In genomic region chr6:4407748-4408147, GRCm38 (mm10) we compare ENCODE assay signal across 9 mouse cellular contexts.
DNase-seq lines count a peak whose midpoint lies in the region; ATAC-seq lines count a peak whose summit lies in the region.
"Had no signal": no experiment of that assay in that cellular context is flagged by ENCODE, and none has a peak within 500 bp of the region (broad histone marks: within the 10 kb centered on the region; RNA-seq: fewer than 3 reads in every experiment).

No protein-coding gene starts in this region.

- H3K27me3 ChIP-seq in heart, embryonic 12.5 days (replicated peaks) = no peaks in the 10 kb centered on the region

- H3K36me3 ChIP-seq in heart, embryonic 12.5 days = no peaks in the 10 kb centered on the region

- H3K27ac ChIP-seq in heart, embryonic 12.5 days (ENCODE audit: poor library complexity, severe bottlenecking) = no peak overlapping the region

- H3K9ac ChIP-seq in heart, embryonic 12.5 days = no peak overlapping the region

- WGBS in heart, embryonic 12.5 days = 41% methylated on average over 3 of the region's 3 CpGs

- H3K4me3 ChIP-seq in heart, embryonic 12.5 days = no peak overlapping the region
- H3K4me3 ChIP-seq: myocyte had no signal

- no peak for ATAC-seq in heart, embryonic 12.5 days (ENCODE audit: insufficient number of reproducible peaks, low FRiP score)

- intact Hi-C loops in left cerebral cortex, postnatal 36 days (cut with DNase I) = no loop called here

- DNase-seq in heart, adult 8-10 months (ENCODE audit: low spot score) = peak; percentile 21
- DNase-seq in thymus, postnatal 14 days = peak; percentile 30
- DNase-seq in thymus, postnatal 4 days = no peak
- peak; percentile 37 for DNase-seq in embryo, embryonic 11.5 days (ENCODE audit: low read depth, low spot score)
- no peak for DNase-seq in urinary bladder, postnatal 10 days (ENCODE audit: low spot score)
- DNase-seq in spleen, postnatal 4 days (ENCODE audit: low spot score in 2 of 2) = no peak
- DNase-seq in left cerebral cortex, postnatal 36 days (ENCODE audit: low spot score in 2 of 2) = no peak

- no peaks in the 10 kb centered on the region for H3K4me1 ChIP-seq in heart, embryonic 12.5 days (replicated peaks)

- H3K9me3 ChIP-seq in heart, embryonic 12.5 days (replicated peaks) = no peaks in the 10 kb centered on the region

- no peak overlapping the region for H3K4me2 ChIP-seq in heart, embryonic 12.5 days

Comparison
In these comparisons a context has a peak if more than half of its experiments do, and no peak if none do; other contexts are left out.
1. DNase-seq: peak in heart, adult 8-10 months (single experiment), thymus, postnatal 14 days (single experiment) and embryo, embryonic 11.5 days (single experiment); none in thymus, postnatal 4 days (single experiment), urinary bladder, postnatal 10 days (single experiment), spleen, postnatal 4 days (0 of 2) and left cerebral cortex, postnatal 36 days (0 of 2).